Mouse (Mus musculus) neural tube, embryonic 14.5 days (tissue): ENCODE measurements at regions not wholly inside any gene's neighbourhood (a gene's known extent, or its start where the extent isn't known, plus 50 kb on each side); places are given as distances from the start of the nearest gene placed in this dataset. TPM values are rescaled to one million over a fixed set of nuclear protein-coding genes. Genes with fewer than 3 reads are reported as not detected.

Experiments
- ATAC-seq: fragments of 200-750 bp; cut with Nextera tagmentation; 2 replicates; pipeline ENCODE4 v1.8.0; 2017; ENCODE audit warnings: low read depth, mild to moderate bottlenecking, moderate TSS enrichment, moderate library complexity
- H3K27ac ChIP-seq: fragments of 300-500 bp; sonication (generic); 2 replicates; pipeline ENCODE4 v1.5.1; 2014; ENCODE audit warnings: low read depth, mild to moderate bottlenecking, control low read depth, low read length, moderate library complexity, mixed read lengths
- H3K27me3 ChIP-seq: fragments of 300-500 bp; sonication (generic); 2 replicates; pipeline ENCODE4 v1.6.1; 2014; ENCODE audit warnings: low read length; ENCODE audit not compliant: control insufficient read depth, insufficient read depth
- H3K36me3 ChIP-seq: fragments of 300-500 bp; sonication (generic); 2 replicates; pipeline ENCODE4 v1.6.1; 2014; ENCODE audit warnings: low read length, mixed read lengths; ENCODE audit not compliant: control insufficient read depth, insufficient read depth
- H3K4me1 ChIP-seq: fragments of 300-500 bp; sonication (generic); 2 replicates; pipeline ENCODE4 v1.6.1; 2014; ENCODE audit warnings: low read length; ENCODE audit not compliant: control insufficient read depth, insufficient read depth
- H3K4me2 ChIP-seq: fragments of 300-500 bp; sonication (generic); 2 replicates; pipeline ENCODE4 v1.6.1; 2014; ENCODE audit warnings: mild to moderate bottlenecking, low read depth, low read length, control low read depth
- H3K4me3 ChIP-seq: fragments of 300-500 bp; sonication (generic); 2 replicates; pipeline ENCODE4 v1.5.1; 2014; ENCODE audit warnings: low read depth, low read length, control low read depth, mixed read lengths
- H3K9ac ChIP-seq: fragments of 300-500 bp; sonication (generic); replicated peaks from 2 replicates; pipeline ENCODE4 v1.6.1; 2014; ENCODE audit warnings: low read depth, mild to moderate bottlenecking, control low read depth, low read length, mixed read lengths
- H3K9me3 ChIP-seq: fragments of 300-500 bp; sonication (generic); 2 replicates; pipeline ENCODE4 v1.6.1; 2016; ENCODE audit warnings: low read length; ENCODE audit not compliant: control insufficient read depth
- WGBS: fragments of 180-500 bp; shearing (Covaris S2); extraction: QIAGEN DNeasy Blood & Tissue Kit; methylation state at CpG from one replicate; pipeline ENCODE4 v1.1.7; 2014; 5-methylcytosine and 5-hydroxymethylcytosine counted together
- microRNA-seq: library from miRNA; unstranded; fragments of <30 nt; microRNA quantifications from one replicate; pipeline ENCODE4, GENCODE M21; 2016

DNA sequence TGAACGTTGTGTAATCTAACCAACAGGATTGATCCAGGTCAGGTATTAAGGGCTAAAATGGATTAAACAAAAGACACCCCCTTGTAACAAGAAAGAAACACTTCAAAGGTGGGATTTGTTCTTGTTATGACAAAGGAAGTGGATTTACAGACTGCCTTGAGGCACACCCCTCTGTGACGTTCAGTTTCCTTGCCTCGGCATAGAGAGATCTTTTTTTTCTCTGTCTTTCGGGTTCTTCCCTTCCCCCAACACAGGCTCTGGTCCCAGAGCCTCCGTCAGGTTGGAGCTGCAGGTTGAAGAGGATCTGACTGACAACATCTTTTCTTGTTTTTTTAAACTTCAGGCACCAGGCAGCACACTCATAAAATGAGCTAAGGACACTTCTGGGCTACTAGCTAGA is 69.8 kb upstream of the Tmem260 start:
- Histone ChIP-seq H3K4me1 (no peaks in the 10 kb centered on the region), H3K9ac (no peak overlapping the region), H3K9me3 (no peaks in the 10 kb centered on the region), H3K27me3 (no peaks in the 10 kb centered on the region), H3K27ac (no peak overlapping the region), H3K4me3 (no peak overlapping the region), H3K36me3 (no peaks in the 10 kb centered on the region), H3K4me2 (no peak overlapping the region)
- 59% methylated on average over 5 of the region's 5 CpGs for WGBS
- no peak for ATAC-seq

Small RNA genes lying in the stretch of these regions (microRNA-seq; reads per million reads assigned to microRNA genes)
- not detected for gene Gm23881
